Mouse (Mus musculus) hematopoietic stem cell, adult 5-6 weeks (primary cell): ENCODE measurements around the gene Antxr2. TPM values are rescaled to one million over a fixed set of nuclear protein-coding genes. Genes with fewer than 3 reads are reported as not detected.

Experiments used
- ATAC-seq, 2 experiments: fragments of 125-278 bp in 1 of 2; replicated peaks in 1 of 2; 2 replicates each; pipeline ENCODE4 v1.8.0; 2016 to 2017; ENCODE audit warnings: inconsistent platforms in 2 of 2, mild to moderate bottlenecking in 2 of 2, moderate number of reproducible peaks in 2 of 2, low read depth in 1 of 2, moderate TSS enrichment in 1 of 2; ENCODE audit not compliant: low FRiP score in 2 of 2, poor library complexity in 2 of 2, severe bottlenecking in 2 of 2, insufficient read depth in 1 of 2, low TSS enrichment in 1 of 2
- total RNA-seq: library from RNA; stranded (forward); fragments of 172-1452, 232-1000 nt; gene quantifications from 2 replicates; pipeline ENCODE4 v1.2.3, GENCODE M21; 2017

Gene Antxr2
- 23.3 and 27.5 TPM in 2 replicates for total RNA-seq

GRCm38 (mm10) chr5:98030902-98031641 is at the start of gene Antxr2:
TSS of gene Antxr2 (minus strand) at chr5:98031043.
- peak; percentile 19 to 40 for ATAC-seq

GRCm38 (mm10) chr5:98076612-98077011 is 45.8 kb upstream of the Antxr2 start:
- ATAC-seq, result no peak

GRCm38 (mm10) chr5:98069191-98069590 is 38.3 kb upstream of the Antxr2 start:
- ATAC-seq, result no peak

- ATAC-seq, result no peak; a peak in 1 of 4 replicates
Measured at GRCm38 (mm10) chr5:98055275-98055674, 24.4 kb upstream of the Antxr2 start.

GRCm38 (mm10) chr5:98054834-98055233 is 24.0 kb upstream of the Antxr2 start:
- peak; percentile 62 to 92; a peak in 3 of 4 replicates for ATAC-seq

GRCm38 (mm10) chr5:98034928-98035327 is 4.1 kb upstream of the Antxr2 start:
- ATAC-seq, result no peak

- no peak for ATAC-seq
Measured at GRCm38 (mm10) chr5:98034207-98034606, 3.4 kb upstream of the Antxr2 start.

GRCm38 (mm10) chr5:98032803-98033420 is 2.1 kb upstream of the Antxr2 start:
- ATAC-seq, result peak; percentile 86 to 90

GRCm38 (mm10) chr5:98030091-98030901 is 547 bp downstream of the Antxr2 start:
- peak; percentile 33 to 34 for ATAC-seq

- ATAC-seq, result no peak
Measured at GRCm38 (mm10) chr5:98027688-98028389, 3.0 kb downstream of the Antxr2 start.

GRCm38 (mm10) chr5:98025921-98026320 is 4.9 kb downstream of the Antxr2 start:
- no peak for ATAC-seq

- ATAC-seq, result peak in 1 of 2 experiments; percentile 52; a peak in 1 of 4 replicates
Measured at GRCm38 (mm10) chr5:98024545-98024944, 6.3 kb downstream of the Antxr2 start.

- no peak for ATAC-seq
Measured at GRCm38 (mm10) chr5:98021518-98021917, 9.3 kb downstream of the Antxr2 start.

GRCm38 (mm10) chr5:98020658-98021057 is 10.2 kb downstream of the Antxr2 start:
- no peak for ATAC-seq

- no peak for ATAC-seq
Measured at GRCm38 (mm10) chr5:98019396-98019795, 11.4 kb downstream of the Antxr2 start.

GRCm38 (mm10) chr5:98018162-98018561 is 12.7 kb downstream of the Antxr2 start:
- peak; percentile 87 to 88 for ATAC-seq
